Comparison of ENCODE assay signal across 25 mouse cellular contexts in genomic region chr1:179480862-179481261, GRCm38 (mm10).
"Had no signal": no experiment of that assay in that cellular context is flagged by ENCODE, and none has a peak within 500 bp of the region (broad histone marks: within the 10 kb centered on the region; RNA-seq: fewer than 3 reads in every experiment).

No protein-coding gene starts in this region.

- H3K27me3 ChIP-seq: heart, embryonic 12.5 days; hindbrain, embryonic 12.5 days; limb, embryonic 12.5 days had no signal

- H3K9ac ChIP-seq: heart, embryonic 12.5 days; hindbrain, embryonic 12.5 days; hindbrain, embryonic 14.5 days; limb, embryonic 12.5 days had no signal

- DNase-seq: gastrocnemius, adult 2 months; gastrocnemius, postnatal 10 days; gastrocnemius, postnatal 25 days; heart, adult 2 months; heart, postnatal 10 days; heart, postnatal 4 days; kidney, adult 18-20 months; kidney, adult 8-10 months; kidney, postnatal 10 days; kidney, postnatal 25 days; kidney, postnatal 4 days; liver had no signal

- H3K27ac ChIP-seq: gastrocnemius, adult 2 months; heart, adult 2 months; heart, embryonic 10.5 days; hindbrain, embryonic 10.5 days; hindbrain, embryonic 12.5 days; hindbrain, embryonic 14.5 days; layer of hippocampus, adult 2 months; left cerebral cortex, adult 2 months; limb, embryonic 10.5 days; limb, embryonic 12.5 days had no signal

- H3K4me2 ChIP-seq: heart, embryonic 12.5 days; hindbrain, embryonic 12.5 days; hindbrain, embryonic 14.5 days; limb, embryonic 12.5 days; liver, embryonic 11.5 days had no signal

- H3K4me3 ChIP-seq: gastrocnemius, adult 2 months; heart, adult 2 months; heart, embryonic 10.5 days; heart, embryonic 12.5 days; hindbrain, embryonic 10.5 days; hindbrain, embryonic 12.5 days; layer of hippocampus, adult 2 months; left cerebral cortex, adult 2 months; limb, embryonic 10.5 days; limb, embryonic 12.5 days had no signal

- H3K36me3 ChIP-seq: heart, embryonic 10.5 days; heart, embryonic 12.5 days; hindbrain, embryonic 10.5 days; hindbrain, embryonic 12.5 days; limb, embryonic 10.5 days; limb, embryonic 12.5 days had no signal

- ATAC-seq: hindbrain, embryonic 16.5 days; inflammation-experienced regulatory T-cells, adult 6 months; intestine, postnatal 0 days had no signal

- H3K9me3 ChIP-seq: heart, embryonic 10.5 days; heart, embryonic 12.5 days; hindbrain, embryonic 10.5 days; hindbrain, embryonic 12.5 days; limb, embryonic 10.5 days; limb, embryonic 12.5 days had no signal
